Mouse (Mus musculus) megakaryocyte, embryonic 14.5 days (primary cell): ENCODE measurements at regions not wholly inside any gene's neighbourhood (a gene's known extent, or its start where the extent isn't known, plus 50 kb on each side); places are given as distances from the start of the nearest gene placed in this dataset.

ENCODE experiments used
- FLI1 ChIP-seq: IDR thresholded peaks from 2 replicates; pipeline ENCODE4 v1.6.1; 2012; ENCODE audit warnings: low read length, inconsistent platforms, mixed read lengths
- GATA1 ChIP-seq: IDR thresholded peaks from 3 replicates; pipeline ENCODE4 v1.6.1; 2012; ENCODE audit warnings: mixed read lengths, low read length, inconsistent platforms, borderline replicate concordance

DNA sequence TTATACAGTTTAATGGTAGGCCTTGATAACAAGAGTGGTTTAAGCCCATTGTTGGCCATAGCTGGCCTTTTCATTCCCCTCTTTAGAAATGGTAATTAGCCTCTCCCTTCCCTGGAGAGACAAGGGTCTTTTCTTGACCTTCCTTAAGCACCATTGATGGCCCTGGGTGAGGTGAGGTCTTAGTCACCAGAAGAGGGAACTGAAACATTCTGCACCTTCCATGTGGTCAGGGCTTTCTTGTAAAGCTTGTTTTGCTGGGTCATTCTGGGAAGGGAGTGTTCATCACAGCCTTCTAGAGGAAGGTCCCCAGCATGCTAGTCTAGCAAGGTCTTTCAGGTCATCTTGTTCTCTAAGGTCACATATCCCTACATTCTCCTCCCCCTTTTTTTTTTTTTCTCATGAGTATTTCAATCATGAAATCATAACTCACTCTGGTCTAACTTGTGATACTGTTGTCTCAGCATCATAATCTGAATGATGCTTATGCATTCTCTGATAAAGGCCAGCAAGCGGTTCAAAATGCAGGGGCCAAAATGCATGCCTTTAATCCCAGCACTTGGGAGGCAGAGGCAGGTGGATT is 315.2 kb upstream of the Meis1 start:
- TF ChIP-seq GATA1 (no peak), FLI1 (no peak)
